Mouse (Mus musculus) liver, adult 2 months (tissue): ENCODE results near the gene Iqcn.

Experiments
- CTCF ChIP-seq: fragments of 200-500 bp; IDR thresholded peaks from 2 replicates; pipeline ENCODE4 v1.5.1; 2011; ENCODE audit warnings: low read depth, low read length, control low read depth
- POLR2A ChIP-seq: fragments of 200-500 bp; IDR thresholded peaks from 2 replicates; pipeline ENCODE4 v1.6.1; 2011; ENCODE audit warnings: low read length, control low read depth; ENCODE audit not compliant: insufficient read depth; ENCODE audit errors: extremely low read depth

DNA sequence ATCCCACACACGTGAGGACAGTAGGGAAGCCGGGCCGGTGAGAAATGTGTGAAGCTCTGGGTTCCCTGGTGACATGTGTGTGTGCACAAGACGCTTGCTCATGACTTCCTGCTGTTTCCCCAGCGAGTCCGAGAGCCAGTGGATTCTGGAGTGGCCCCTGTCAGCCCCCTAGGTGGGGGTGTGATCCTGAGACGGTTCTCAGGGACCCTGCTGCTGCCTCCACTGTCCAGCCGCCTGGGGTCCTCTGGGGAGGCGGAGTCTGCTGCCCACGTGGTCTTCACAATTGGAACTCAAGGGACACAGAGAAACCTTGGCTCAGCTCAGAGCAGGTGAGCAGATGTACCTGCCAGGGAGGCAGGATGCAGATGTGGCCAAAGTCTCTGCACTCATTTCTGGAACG, 23.5 kb downstream of the Iqcn start:
- no peak for TF ChIP-seq POLR2A
- TF ChIP-seq CTCF: no peak
